21 mouse cellular contexts compared by ENCODE assay signal in the genomic region with DNA sequence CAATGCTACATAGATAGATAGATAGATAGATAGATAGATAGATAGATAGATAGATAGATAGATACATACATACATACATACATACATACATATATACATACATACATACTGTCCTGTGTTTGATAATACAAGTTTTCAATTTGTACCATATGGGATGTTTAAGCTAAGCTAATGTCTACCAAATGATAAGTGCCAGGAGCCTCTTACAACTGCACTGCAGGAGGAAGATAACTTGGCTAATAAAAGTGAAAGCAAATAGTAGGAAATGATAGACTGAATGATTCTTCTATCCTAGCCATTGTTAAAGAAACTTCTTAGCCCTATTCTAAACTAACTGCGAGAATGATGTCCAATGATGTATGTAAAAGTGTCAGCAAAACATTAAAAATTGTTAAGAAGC.
A peak's percentile ranks its signal among the peaks of the same experiment; 100 is the strongest.
DNase-seq lines count a peak whose midpoint lies in the region; ATAC-seq and TF ChIP-seq lines count a peak whose summit lies in the region.
"Had no signal": no experiment of that assay in that cellular context is flagged by ENCODE, and none has a peak within 500 bp of the region (broad histone marks: within the 10 kb centered on the region; RNA-seq: fewer than 3 reads in every experiment).

No protein-coding gene starts in this region.

- TF ChIP-seq RAD21 in MEL (IDR thresholded peaks at IDR 0.05; ENCODE audit: low read depth, low read length): no peak

- no peaks in the 10 kb centered on the region for H3K27me3 ChIP-seq in MEL (ENCODE audit: control insufficient read depth in 1 of 2, insufficient read depth in 2 of 2, low read length in 2 of 2)
- H3K27me3 ChIP-seq: embryonic facial prominence, embryonic 12.5 days; forebrain, embryonic 12.5 days had no signal

- H3K4me1 ChIP-seq in MEL (ENCODE audit: control insufficient read depth in 1 of 2, insufficient read depth in 2 of 2, low read length in 2 of 2): no peaks in the 10 kb centered on the region
- H3K4me1 ChIP-seq: embryonic facial prominence, embryonic 10.5 days; embryonic facial prominence, embryonic 12.5 days; forebrain, embryonic 10.5 days; forebrain, embryonic 12.5 days had no signal

- no peaks in the 10 kb centered on the region for H3K9me3 ChIP-seq in MEL (replicated peaks; ENCODE audit: insufficient read depth, low read length)
- H3K9me3 ChIP-seq: embryonic facial prominence, embryonic 10.5 days; embryonic facial prominence, embryonic 12.5 days; forebrain, embryonic 10.5 days; forebrain, embryonic 12.5 days had no signal

- H3K27ac ChIP-seq in MEL (ENCODE audit: control insufficient read depth, low read depth, low read length): no peak overlapping the region
- H3K27ac ChIP-seq: embryonic facial prominence, embryonic 10.5 days; embryonic facial prominence, embryonic 12.5 days; forebrain, embryonic 10.5 days; forebrain, embryonic 12.5 days had no signal

- H3K9ac ChIP-seq in MEL (ENCODE audit: control insufficient read depth, low read depth, low read length, poor library complexity, severe bottlenecking): no peak overlapping the region
- H3K9ac ChIP-seq: embryonic facial prominence, embryonic 12.5 days; forebrain, embryonic 12.5 days had no signal

- DNase-seq in MEL (ENCODE audit: low read depth, low spot score): no peak
- no peak for DNase-seq in spleen, postnatal 4 days (ENCODE audit: low spot score in 2 of 2)
- no peak for DNase-seq in retina, embryonic 14.5 days (ENCODE audit: low spot score)
- DNase-seq: adrenal gland, adult 8-10 months; adrenal gland, postnatal 14 days; adrenal gland, postnatal 36 days; cerebellum, adult 11-12 months; cerebellum, adult 2 months; cerebellum, adult 9-10 months; cerebellum, postnatal 10 days; cerebellum, postnatal 25 days had no signal

- TF ChIP-seq CTCF in MEL (IDR thresholded peaks at IDR 0.05 in 2 of 3, conservative IDR thresholded peaks at IDR 0.05 in 1 of 3; ENCODE audit: control insufficient read depth in 1 of 3, insufficient read depth in 1 of 3, low read depth in 2 of 3, low read length in 3 of 3, poor library complexity in 1 of 3, severe bottlenecking in 1 of 3): no peak

- H3K4me3 ChIP-seq in MEL (ENCODE audit: control insufficient read depth in 1 of 2, insufficient read depth in 1 of 2, low read depth in 2 of 2, low read length in 2 of 2): no peak overlapping the region
- H3K4me3 ChIP-seq: embryonic facial prominence, embryonic 10.5 days; embryonic facial prominence, embryonic 12.5 days; forebrain, embryonic 10.5 days; forebrain, embryonic 12.5 days had no signal

- peak in 1 of 2 experiments; percentile 11; a peak in 1 of 4 replicates for TF ChIP-seq EP300 in MEL (IDR thresholded peaks at IDR 0.05; ENCODE audit: low read depth in 1 of 2, low read length in 2 of 2)

- peak; percentile 57; the same call in 1 of the 2 replicates for ATAC-seq in erythroid progenitor cell, adult 5-6 weeks (replicated peaks; ENCODE audit: low FRiP score, poor library complexity, severe bottlenecking)
- ATAC-seq in megakaryocyte-erythroid progenitor cell, adult 5-6 weeks (replicated peaks; ENCODE audit: low FRiP score, low TSS enrichment, poor library complexity, severe bottlenecking): 0 out of 2 replicates have a peak, but pooled peaks have one; percentile 55
- ATAC-seq: activated CD4-positive, CD25-positive, alpha-beta regulatory T cell, adult 4 months; forebrain, embryonic 14.5 days; forebrain, embryonic 16.5 days; Patski had no signal

- H3K79me2 ChIP-seq in MEL (ENCODE audit: control insufficient read depth, insufficient read depth, low read length, poor library complexity): no peaks in the 10 kb centered on the region

- H3K36me3 ChIP-seq in MEL (ENCODE audit: control insufficient read depth in 1 of 2, insufficient read depth in 2 of 2, low read length in 2 of 2): no peaks in the 10 kb centered on the region; a peak in 1 of 4 replicates
- H3K36me3 ChIP-seq: embryonic facial prominence, embryonic 10.5 days; embryonic facial prominence, embryonic 12.5 days; forebrain, embryonic 10.5 days; forebrain, embryonic 12.5 days had no signal

- TF ChIP-seq POLR2A in MEL (IDR thresholded peaks at IDR 0.05; ENCODE audit: control insufficient read depth in 1 of 2, insufficient read depth in 1 of 2, low read depth in 1 of 2, low read length in 2 of 2, poor library complexity in 1 of 2): no peak

TF ChIP-seq in MEL, 35 proteins besides CTCF, POLR2A, EP300 and RAD21:
- TF ChIP-seq GATA1 (IDR thresholded peaks at IDR 0.05; ENCODE audit: low read depth, low read length) (peak; percentile 35; the same call in 1 of the 2 replicates), E2F4 (IDR thresholded peaks at IDR 0.05; ENCODE audit: borderline replicate concordance, low read depth, low read length) (no peak), ETS1 (IDR thresholded peaks at IDR 0.05; ENCODE audit: low read depth, low read length) (no peak), CHD2 (IDR thresholded peaks at IDR 0.05; ENCODE audit: low read length) (no peak)
